23 mouse cellular contexts compared by ENCODE assay signal in the genomic region with DNA sequence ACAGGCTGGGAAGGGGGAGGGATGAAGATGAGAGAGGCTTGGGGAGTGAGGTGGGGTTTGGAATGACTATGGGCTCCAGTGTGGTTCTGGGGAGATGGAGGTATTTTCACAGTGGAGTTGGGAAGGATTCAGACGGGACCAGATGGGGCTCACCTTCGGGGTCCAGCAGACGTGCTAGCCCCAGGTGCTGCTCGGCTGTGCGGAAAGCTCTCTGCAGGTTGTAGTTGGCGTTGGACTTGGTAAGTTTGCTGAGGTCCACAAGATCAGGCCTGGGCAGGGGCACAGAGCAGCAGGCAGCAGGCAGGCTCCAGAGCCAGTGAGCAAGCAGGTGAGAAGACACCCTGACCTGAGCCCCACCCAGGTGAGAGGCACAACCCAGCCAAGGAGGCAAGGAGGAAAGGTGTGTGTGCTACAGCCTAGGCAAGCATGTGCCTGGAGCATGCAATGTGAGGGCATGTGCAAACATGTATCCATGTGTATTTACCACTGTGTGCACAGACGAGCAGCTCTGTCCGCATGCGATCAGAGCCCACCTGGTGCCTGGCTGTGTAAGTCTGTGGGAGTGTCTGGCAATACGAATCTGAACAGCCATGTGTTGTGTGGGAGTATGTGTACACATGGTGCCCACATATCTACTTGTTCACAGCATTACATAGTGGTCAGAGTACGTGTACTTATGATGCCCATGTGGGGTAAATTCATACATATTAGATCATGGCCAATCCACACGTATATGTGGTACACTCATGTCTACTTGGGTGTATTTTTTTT. TPM values are rescaled to one million over a fixed set of nuclear protein-coding genes. Genes with fewer than 3 reads are reported as not detected.
A peak's percentile ranks its signal among the peaks of the same experiment; 100 is the strongest.
DNase-seq lines count a peak whose midpoint lies in the region; ATAC-seq and TF ChIP-seq lines count a peak whose summit lies in the region.
"Had no signal": no experiment of that assay in that cellular context is flagged by ENCODE, and none has a peak within 500 bp of the region (broad histone marks: within the 10 kb centered on the region; RNA-seq: fewer than 3 reads in every experiment).

No protein-coding gene starts in this region.

- no peak for TF ChIP-seq CTCF in stomach, postnatal 0 days (IDR thresholded peaks at IDR 0.05; ENCODE audit: low read depth)

- TF ChIP-seq EP300 in stomach, postnatal 0 days (optimal IDR thresholded peaks at IDR 0.05), result no peak

- no peak overlapping the region for H3K4me3 ChIP-seq in stomach, postnatal 0 days (ENCODE audit: low read depth, low read length)
- H3K4me3 ChIP-seq: forebrain, embryonic 15.5 days; heart, adult 2 months; heart, embryonic 15.5 days; hindbrain, embryonic 13.5 days had no signal

- H3K27me3 ChIP-seq in stomach, postnatal 0 days (ENCODE audit: control insufficient read depth, insufficient read depth, low read length), result no peaks in the 10 kb centered on the region
- H3K27me3 ChIP-seq: forebrain, embryonic 15.5 days had no signal

- H3K4me2 ChIP-seq in stomach, postnatal 0 days (replicated peaks; ENCODE audit: low read depth), result no peak overlapping the region
- H3K4me2 ChIP-seq: forebrain, embryonic 15.5 days; heart, embryonic 11.5 days; heart, embryonic 15.5 days; hindbrain, embryonic 13.5 days had no signal

- no peaks in the 10 kb centered on the region for H3K36me3 ChIP-seq in stomach, postnatal 0 days (ENCODE audit: control insufficient read depth, insufficient read depth, low read length)
- H3K36me3 ChIP-seq: G1E; heart, embryonic 15.5 days had no signal

- H3K27ac ChIP-seq in stomach, postnatal 0 days (replicated peaks), result no peak overlapping the region
- H3K27ac ChIP-seq: forebrain, embryonic 15.5 days; heart, adult 2 months; heart, embryonic 15.5 days; hindbrain, embryonic 13.5 days; hindbrain, postnatal 0 days had no signal

- H3K9me3 ChIP-seq in stomach, postnatal 0 days (ENCODE audit: control insufficient read depth, low read length), result no peaks in the 10 kb centered on the region
- H3K9me3 ChIP-seq: forebrain, embryonic 15.5 days; G1E; heart, embryonic 15.5 days had no signal

- H3K9ac ChIP-seq in stomach, postnatal 0 days (ENCODE audit: low read length), result no peak overlapping the region
- H3K9ac ChIP-seq: forebrain, embryonic 15.5 days; heart, embryonic 15.5 days; hindbrain, embryonic 13.5 days had no signal

- no peaks in the 10 kb centered on the region for H3K4me1 ChIP-seq in stomach, postnatal 0 days (replicated peaks; ENCODE audit: control insufficient read depth, insufficient read depth)
- H3K4me1 ChIP-seq: forebrain, embryonic 15.5 days; heart, embryonic 15.5 days; hindbrain, embryonic 13.5 days had no signal

- DNase-seq in cerebellum, postnatal 10 days, result peak; percentile 77 to 88
- DNase-seq in cerebellum, adult 11-12 months, result no peak
- DNase-seq in frontal cortex, adult 2 months (ENCODE audit: extremely low spot score in 1 of 2, low spot score in 1 of 2), result no peak
- DNase-seq in layer of hippocampus, adult 9-11 months, result peak; percentile 68
- no peak for DNase-seq in layer of hippocampus, postnatal 25 days (ENCODE audit: extremely low spot score in 1 of 2, low spot score in 1 of 2)
- peak; percentile 26 for DNase-seq in stomach, postnatal 0 days (ENCODE audit: low spot score)
- no peak for DNase-seq in ovary, adult 18-20 months (ENCODE audit: low spot score)
- DNase-seq: adrenal gland, adult 8-10 months; adrenal gland, postnatal 36 days; B cell, adult 2 months; gastrocnemius, postnatal 14 days; heart, adult 2 months; heart, postnatal 14 days had no signal

- peak; percentile 41; the same call in 1 of the 2 replicates for ATAC-seq in frontal cortex, adult (ENCODE audit: low TSS enrichment)
- ATAC-seq in stomach, postnatal 0 days (ENCODE audit: low FRiP score, low TSS enrichment), result 0 out of 2 replicates have a peak, but pooled peaks have one; percentile 34
- ATAC-seq: CD4-positive, CD25-positive, alpha-beta regulatory T cell, adult 4 months; forebrain, embryonic 15.5 days; hindbrain, postnatal 0 days had no signal

- WGBS in stomach, postnatal 0 days, result 78% methylated on average over 12 of the region's 12 CpGs

RNA-seq across cellular contexts. Expression of gene Sptbn4, which starts 23.7 kb away (rescaled TPM):
- 131 and 135 TPM in 2 replicates for polyA plus RNA-seq in frontal cortex, adult 2 months (2012; rRNA removed)
- 100 to 1,000 TPM; 121 to 142 TPM for total RNA-seq in layer of hippocampus, postnatal 25 days (2021)
- 0.24 and 0.25 TPM in 2 replicates for polyA plus RNA-seq in stomach, postnatal 0 days (2015; fragmentation: Nextera tagmentation; extraction: Ambion mirVana)
- total RNA-seq: gastrocnemius, adult 18-20 months; hematopoietic stem cell, adult 5-6 weeks had no signal

RNA-seq across cellular contexts. Expression of gene Blvrb, which starts 24.0 kb away (rescaled TPM):
- polyA plus RNA-seq in frontal cortex, adult 2 months (2012; rRNA removed), result 21.4 and 23.6 TPM in 2 replicates
- total RNA-seq in layer of hippocampus, postnatal 25 days (2021), result 10 to 100 TPM; 16.1 to 22.6 TPM
- 97.3 and 103 TPM in 2 replicates for polyA plus RNA-seq in stomach, postnatal 0 days (2015; fragmentation: Nextera tagmentation; extraction: Ambion mirVana)

RNA-seq across cellular contexts. Expression of gene Sertad3, which starts 49.8 kb away (rescaled TPM):
- 3.8 and 5.0 TPM in 2 replicates for polyA plus RNA-seq in frontal cortex, adult 2 months (2012; rRNA removed)
- total RNA-seq in layer of hippocampus, postnatal 25 days (2021), result 1 to 10 TPM; 3.3 to 3.9 TPM
- polyA plus RNA-seq in stomach, postnatal 0 days (2015; fragmentation: Nextera tagmentation; extraction: Ambion mirVana), result 23.9 and 25.2 TPM in 2 replicates

Comparison
In these comparisons a context has a peak if more than half of its experiments do, and no peak if none do; other contexts are left out.
1. DNase-seq: peak in cerebellum, postnatal 10 days (2 of 2), layer of hippocampus, adult 9-11 months (single experiment) and stomach, postnatal 0 days (single experiment); none in cerebellum, adult 11-12 months (single experiment), frontal cortex, adult 2 months (0 of 2), layer of hippocampus, postnatal 25 days (0 of 2) and ovary, adult 18-20 months (single experiment).
2. RNA of gene Sptbn4, which starts 23.7 kb away (polyA plus RNA-seq): 131 to 135 TPM in frontal cortex, adult 2 months; 0.24 to 0.25 TPM in stomach, postnatal 0 days; every median in the first group is over 100 times any median in the second.